Mouse (Mus musculus): ENCODE results near the gene Rab15.

GRCm38 (mm10) chr12:76865266-76865665 is 42.6 kb upstream of the Rab15 start:
- TF ChIP-seq CTCF (conservative IDR thresholded peaks at IDR 0.05; ENCODE audit: low read length) (no peak), NANOG (IDR thresholded peaks at IDR 0.05; ENCODE audit: borderline replicate concordance, low read length) (no peak), POU5F1 (IDR thresholded peaks at IDR 0.05; ENCODE audit: borderline replicate concordance, low read length) (no peak)

Data from E14TG2a.4 (cell line).